Mouse (Mus musculus): ENCODE data around the gene Slc46a3. TPM values are rescaled to one million over a fixed set of nuclear protein-coding genes. Genes with fewer than 3 reads are reported as not detected.
A peak's percentile ranks its signal among the peaks of the same experiment; 100 is the strongest.

The Slc46a3 gene
- polyA plus RNA-seq, 1 experiment, result 2.4 TPM

GRCm38 (mm10) chr5:147888313-147889297 lies 6.0 kb downstream of the Slc46a3 start:
- H3K36me3 ChIP-seq (ENCODE audit: control insufficient read depth, insufficient read depth), result no peaks in the 10 kb centered on the region
- H3ac ChIP-seq (ENCODE audit: control insufficient read depth, insufficient read length), result no peak overlapping the region
- no peaks in the 10 kb centered on the region for H3K79me2 ChIP-seq (ENCODE audit: control insufficient read depth, insufficient read depth)
- H3K27me3 ChIP-seq (ENCODE audit: control insufficient read depth, insufficient read depth, insufficient read length), result no peaks in the 10 kb centered on the region
- H3K4me3 ChIP-seq, result no peak overlapping the region
- no peak for TF ChIP-seq E2F4 (IDR thresholded peaks at IDR 0.05; ENCODE audit: insufficient read depth)
- TF ChIP-seq POLR2A (IDR thresholded peaks at IDR 0.05; ENCODE audit: insufficient read length, low read depth), result no peak
- TF ChIP-seq MYOD1 (IDR thresholded peaks at IDR 0.05; ENCODE audit: control insufficient read depth in 1 of 3, insufficient read length in 2 of 3, low read depth in 2 of 3), result no peak
- no peak for TF ChIP-seq MYOG (IDR thresholded peaks at IDR 0.05; ENCODE audit: control insufficient read depth in 1 of 3, insufficient read depth in 1 of 3, insufficient read length in 2 of 3, low read depth in 2 of 3)
- TF ChIP-seq CEBPB (IDR thresholded peaks at IDR 0.05; ENCODE audit: insufficient read depth, poor library complexity, severe bottlenecking), result no peak
- TF ChIP-seq REST (IDR thresholded peaks at IDR 0.05; ENCODE audit: insufficient read depth, insufficient read length), result no peak
- H3K4me2 ChIP-seq (ENCODE audit: low read depth), result no peak overlapping the region

GRCm38 (mm10) chr5:147883581-147883980 lies 11.0 kb downstream of the Slc46a3 start:
- Histone ChIP-seq H3K4me3 (no peak overlapping the region), H3K4me2 (ENCODE audit: low read depth) (no peak overlapping the region), H3ac (ENCODE audit: control insufficient read depth, insufficient read length) (no peak overlapping the region), H3K79me2 (ENCODE audit: control insufficient read depth, insufficient read depth) (no peaks in the 10 kb centered on the region), H3K36me3 (ENCODE audit: control insufficient read depth, insufficient read depth) (peaks cover 3% of the 10 kb centered on the region), H3K27me3 (ENCODE audit: control insufficient read depth, insufficient read depth, insufficient read length) (no peaks in the 10 kb centered on the region)
- TF ChIP-seq POLR2AphosphoS2 (IDR thresholded peaks at IDR 0.05; ENCODE audit: insufficient read length, low read depth), result peak; percentile 33
- no peak for TF ChIP-seq USF1 (IDR thresholded peaks at IDR 0.05; ENCODE audit: low read depth)

- Histone ChIP-seq H3K4me2 (ENCODE audit: low read depth) (no peak overlapping the region), H3K4me3 (no peak overlapping the region), H3K79me2 (ENCODE audit: control insufficient read depth, insufficient read depth) (no peaks in the 10 kb centered on the region), H3K36me3 (ENCODE audit: control insufficient read depth, insufficient read depth) (peaks cover 18% of the 10 kb centered on the region), H3ac (ENCODE audit: control insufficient read depth, insufficient read length) (no peak overlapping the region), H3K27me3 (ENCODE audit: control insufficient read depth, insufficient read depth, insufficient read length) (peaks cover 4% of the 10 kb centered on the region)
- TF ChIP-seq POLR2AphosphoS2 (IDR thresholded peaks at IDR 0.05; ENCODE audit: insufficient read length, low read depth) (no peak), POLR2A (IDR thresholded peaks at IDR 0.05; ENCODE audit: insufficient read length, low read depth) (no peak), SRF (IDR thresholded peaks at IDR 0.05; ENCODE audit: control insufficient read depth, insufficient read length, low read depth) (no peak), REST (IDR thresholded peaks at IDR 0.05; ENCODE audit: insufficient read depth, insufficient read length) (no peak), CEBPB (IDR thresholded peaks at IDR 0.05; ENCODE audit: insufficient read depth, poor library complexity, severe bottlenecking) (no peak), MYOG (IDR thresholded peaks at IDR 0.05; ENCODE audit: control insufficient read depth in 1 of 3, insufficient read depth in 1 of 3, insufficient read length in 2 of 3, low read depth in 2 of 3) (no peak)
These were observed 14.5 kb downstream of the Slc46a3 start for GRCm38 (mm10) chr5:147879971-147880682.

- H3K4me2 ChIP-seq (ENCODE audit: low read depth), result no peak overlapping the region
These were observed 17.1 kb downstream of the Slc46a3 start for GRCm38 (mm10) chr5:147877520-147877919.

GRCm38 (mm10) chr5:147875210-147875609 lies 19.4 kb downstream of the Slc46a3 start:
- TF ChIP-seq E2F4 (IDR thresholded peaks at IDR 0.05; ENCODE audit: insufficient read depth) (no peak), TCF3 (IDR thresholded peaks at IDR 0.05; ENCODE audit: insufficient read length, low read depth) (no peak), SRF (IDR thresholded peaks at IDR 0.05; ENCODE audit: control insufficient read depth, insufficient read length, low read depth) (no peak), CEBPB (IDR thresholded peaks at IDR 0.05; ENCODE audit: insufficient read depth, poor library complexity, severe bottlenecking) (no peak), TCF12 (IDR thresholded peaks at IDR 0.05; ENCODE audit: insufficient read depth, poor library complexity, severe bottlenecking) (no peak), MYOD1 (IDR thresholded peaks at IDR 0.05; ENCODE audit: control insufficient read depth in 1 of 3, insufficient read length in 2 of 3, low read depth in 2 of 3) (no peak), REST (IDR thresholded peaks at IDR 0.05; ENCODE audit: insufficient read depth, insufficient read length) (no peak), USF1 (IDR thresholded peaks at IDR 0.05; ENCODE audit: low read depth) (no peak), POLR2A (IDR thresholded peaks at IDR 0.05; ENCODE audit: insufficient read length, low read depth) (no peak), MYOG (IDR thresholded peaks at IDR 0.05; ENCODE audit: control insufficient read depth in 1 of 3, insufficient read depth in 1 of 3, insufficient read length in 2 of 3, low read depth in 2 of 3) (no peak), MAX (IDR thresholded peaks at IDR 0.05; ENCODE audit: low read depth) (no peak)
- H3ac ChIP-seq (ENCODE audit: control insufficient read depth, insufficient read length), result no peak overlapping the region
- no peaks in the 10 kb centered on the region for H3K79me2 ChIP-seq (ENCODE audit: control insufficient read depth, insufficient read depth)
- no peak overlapping the region for H3K4me3 ChIP-seq
- peaks cover 4% of the 10 kb centered on the region for H3K27me3 ChIP-seq (ENCODE audit: control insufficient read depth, insufficient read depth, insufficient read length)
- H3K4me2 ChIP-seq (ENCODE audit: low read depth), result no peak overlapping the region
- peaks cover 46% of the 10 kb centered on the region for H3K36me3 ChIP-seq (ENCODE audit: control insufficient read depth, insufficient read depth)

More at GRCm38 (mm10) chr5:147877520-147877919, 17.1 kb downstream of the Slc46a3 start:
- TF ChIP-seq SRF (IDR thresholded peaks at IDR 0.05; ENCODE audit: control insufficient read depth, insufficient read length, low read depth) (no peak), MYOG (IDR thresholded peaks at IDR 0.05; ENCODE audit: control insufficient read depth in 1 of 3, insufficient read depth in 1 of 3, insufficient read length in 2 of 3, low read depth in 2 of 3) (no peak), REST (IDR thresholded peaks at IDR 0.05; ENCODE audit: insufficient read depth, insufficient read length) (no peak), USF1 (IDR thresholded peaks at IDR 0.05; ENCODE audit: low read depth) (no peak), E2F4 (IDR thresholded peaks at IDR 0.05; ENCODE audit: insufficient read depth) (no peak), MYOD1 (IDR thresholded peaks at IDR 0.05; ENCODE audit: control insufficient read depth in 1 of 3, insufficient read length in 2 of 3, low read depth in 2 of 3) (no peak), CEBPB (IDR thresholded peaks at IDR 0.05; ENCODE audit: insufficient read depth, poor library complexity, severe bottlenecking) (no peak), POLR2AphosphoS2 (IDR thresholded peaks at IDR 0.05; ENCODE audit: insufficient read length, low read depth) (no peak), TCF3 (IDR thresholded peaks at IDR 0.05; ENCODE audit: insufficient read length, low read depth) (no peak), MAX (IDR thresholded peaks at IDR 0.05; ENCODE audit: low read depth) (no peak)
- H3K27me3 ChIP-seq (ENCODE audit: control insufficient read depth, insufficient read depth, insufficient read length), result peaks cover 4% of the 10 kb centered on the region
- H3K36me3 ChIP-seq (ENCODE audit: control insufficient read depth, insufficient read depth), result peaks cover 32% of the 10 kb centered on the region
- H3K4me3 ChIP-seq, result no peak overlapping the region
- H3ac ChIP-seq (ENCODE audit: control insufficient read depth, insufficient read length), result no peak overlapping the region
- H3K79me2 ChIP-seq (ENCODE audit: control insufficient read depth, insufficient read depth), result no peaks in the 10 kb centered on the region

All from myocyte (in vitro differentiated cells).